Mouse (Mus musculus) G1E (cell line): Measurements from ENCODE around the gene Ube2v1. TPM values are rescaled to one million over a fixed set of nuclear protein-coding genes. Genes with fewer than 3 reads are reported as not detected.

Experiments used
- ATAC-seq: 2 replicates; pipeline ENCODE4 v1.8.0; 2016; ENCODE audit warnings: mild to moderate bottlenecking; ENCODE audit not compliant: insufficient number of reproducible peaks, poor library complexity, low FRiP score, severe bottlenecking; ENCODE audit errors: extremely low read depth
- DNase-seq: peaks from one replicate; pipeline ENCODE4 v3.0.0; 2012; ENCODE audit warnings: low spot score
- H3K27me3 ChIP-seq: 2 replicates; pipeline ENCODE4 v1.6.1; 2012; ENCODE audit warnings: mild to moderate bottlenecking, low read length, inconsistent platforms; ENCODE audit not compliant: insufficient read depth
- H3K36me3 ChIP-seq: replicated peaks from 2 replicates; pipeline ENCODE3; 2012; ENCODE audit warnings: mild to moderate bottlenecking, inconsistent platforms
- H3K4me1 ChIP-seq: 2 replicates; pipeline ENCODE4 v1.6.1; 2012; ENCODE audit warnings: low read depth, low read length, inconsistent platforms, mixed read lengths; ENCODE audit not compliant: insufficient read depth
- H3K4me3 ChIP-seq: 2 replicates; pipeline ENCODE4 v1.5.1; 2012; ENCODE audit warnings: low read depth, mild to moderate bottlenecking, inconsistent platforms, low read length, moderate library complexity, mixed read lengths
- H3K9me3 ChIP-seq: replicated peaks from 2 replicates; pipeline ENCODE4 v1.6.1; 2012; ENCODE audit warnings: inconsistent platforms
- CTCF ChIP-seq: IDR thresholded peaks from 2 replicates; pipeline ENCODE4 v1.5.1; 2012; ENCODE audit warnings: low read depth, low read length, inconsistent platforms, mixed read lengths
- GATA1 ChIP-seq: IDR thresholded peaks from 2 replicates; pipeline ENCODE4 v1.6.1; 2012; ENCODE audit warnings: borderline replicate concordance, low read length, inconsistent platforms, mixed read lengths
- GATA2 ChIP-seq: IDR thresholded peaks from 2 replicates; pipeline ENCODE4 v1.6.1; 2012; ENCODE audit warnings: low read depth, low read length, inconsistent platforms, borderline replicate concordance
- POLR2AphosphoS5 ChIP-seq: IDR thresholded peaks from 2 replicates; pipeline ENCODE4 v1.6.1; 2012; ENCODE audit warnings: low read depth, low read length, inconsistent platforms; ENCODE audit not compliant: insufficient replicate concordance
- TAL1 ChIP-seq: conservative IDR thresholded peaks from 2 replicates; pipeline ENCODE4 v1.6.1; 2012; ENCODE audit warnings: low read depth, low read length, inconsistent platforms, mixed read lengths
- polyA plus RNA-seq: library from polyadenylated mRNA; stranded (reverse); fragments of >175 nt; gene quantifications from 2 replicates; pipeline ENCODE4 v1.2.3, GENCODE M21; 2012
- total RNA-seq, 2 experiments: library from RNA; stranded (forward) in 1 of 2; stranded (reverse) in 1 of 2; fragments of 200-1000 nt in 1 of 2; fragments of >200 nt in 1 of 2; fragmentation: Nextera tagmentation in 1 of 2; gene quantifications; 2 replicates each; pipeline ENCODE4 v1.2.3; 2014 to 2017

Gene Ube2v1
- total and polyA plus RNA-seq, 3 experiments, result 83.9 to 203 (median 149) TPM

- no peak for ATAC-seq
- no peak for TF ChIP-seq TAL1
- no peak for TF ChIP-seq GATA1
- TF ChIP-seq GATA2, result no peak
- TF ChIP-seq CTCF, result no peak
- no peak for TF ChIP-seq POLR2AphosphoS5
Measured at GRCm38 (mm10) chr2:167660611-167660971, 28.7 kb upstream of the Ube2v1 start.

GRCm38 (mm10) chr2:167659847-167660610 lies 28.1 kb upstream of the Ube2v1 start:
- Histone ChIP-seq H3K9me3 (no peaks in the 10 kb centered on the region), H3K27me3 (peaks cover 10% of the 10 kb centered on the region), H3K36me3 (peaks cover 50% of the 10 kb centered on the region), H3K4me1 (peaks cover 44% of the 10 kb centered on the region), H3K4me3 (peak overlapping the region; percentile 90; the same call in 1 of the 2 replicates)
- DNase-seq, result no peak
- TF ChIP-seq GATA1 (no peak), CTCF (no peak), GATA2 (no peak), POLR2AphosphoS5 (no peak), TAL1 (no peak)
- no peak for ATAC-seq

More at GRCm38 (mm10) chr2:167660611-167660971, 28.7 kb upstream of the Ube2v1 start:
- H3K9me3 ChIP-seq, result no peaks in the 10 kb centered on the region
- no peak for DNase-seq
- H3K36me3 ChIP-seq, result peaks cover 45% of the 10 kb centered on the region
- H3K4me3 ChIP-seq, result peak overlapping the region; percentile 90
- peaks cover 44% of the 10 kb centered on the region for H3K4me1 ChIP-seq
- H3K27me3 ChIP-seq, result peaks cover 10% of the 10 kb centered on the region

GRCm38 (mm10) chr2:167659177-167659846 lies 27.4 kb upstream of the Ube2v1 start:
- ATAC-seq (no peak), DNase-seq (no peak)
- Histone ChIP-seq H3K4me3 (no peak overlapping the region), H3K9me3 (no peaks in the 10 kb centered on the region), H3K4me1 (peaks cover 44% of the 10 kb centered on the region), H3K27me3 (peaks cover 5% of the 10 kb centered on the region), H3K36me3 (peaks cover 57% of the 10 kb centered on the region)
- TF ChIP-seq TAL1 (no peak), CTCF (no peak), POLR2AphosphoS5 (no peak), GATA2 (no peak), GATA1 (no peak)

- H3K9me3 ChIP-seq, result no peaks in the 10 kb centered on the region
- H3K4me3 ChIP-seq, result no peak overlapping the region
- H3K4me1 ChIP-seq, result peaks cover 44% of the 10 kb centered on the region
- TF ChIP-seq GATA2 (no peak), TAL1 (no peak), GATA1 (no peak), POLR2AphosphoS5 (no peak), CTCF (no peak)
- H3K27me3 ChIP-seq, result peaks cover 5% of the 10 kb centered on the region
- ATAC-seq, result no peak
- no peak for DNase-seq
- H3K36me3 ChIP-seq, result peaks cover 63% of the 10 kb centered on the region
Measured at GRCm38 (mm10) chr2:167658712-167659111, 26.8 kb upstream of the Ube2v1 start.

- ATAC-seq (no peak), DNase-seq (no peak)
- Histone ChIP-seq H3K4me3 (no peak overlapping the region), H3K36me3 (peaks cover 71% of the 10 kb centered on the region), H3K9me3 (no peaks in the 10 kb centered on the region), H3K27me3 (peaks cover 3% of the 10 kb centered on the region), H3K4me1 (peaks cover 44% of the 10 kb centered on the region)
- TF ChIP-seq GATA2 (no peak), GATA1 (no peak), TAL1 (no peak), CTCF (no peak), POLR2AphosphoS5 (no peak)
Measured at GRCm38 (mm10) chr2:167657973-167658372, 26.1 kb upstream of the Ube2v1 start.

GRCm38 (mm10) chr2:167656629-167657478 lies 25.0 kb upstream of the Ube2v1 start:
- no peak for TF ChIP-seq TAL1
- TF ChIP-seq GATA2, result no peak
- no peak for TF ChIP-seq POLR2AphosphoS5
- no peak for TF ChIP-seq GATA1
- no peak for TF ChIP-seq CTCF
- Histone ChIP-seq H3K4me1 (peaks cover 35% of the 10 kb centered on the region), H3K36me3 (peaks cover 82% of the 10 kb centered on the region), H3K4me3 (no peak overlapping the region), H3K27me3 (no peaks in the 10 kb centered on the region), H3K9me3 (no peaks in the 10 kb centered on the region)
- ATAC-seq (no peak), DNase-seq (no peak)
